Mouse (Mus musculus): ENCODE data around the gene Slc51b. TPM values are rescaled to one million over a fixed set of nuclear protein-coding genes. Genes with fewer than 3 reads are reported as not detected.

Slc51b gene
- total and polyA plus RNA-seq, 3 experiments = not detected

- TF ChIP-seq ETS1 (conservative IDR thresholded peaks at IDR 0.05; ENCODE audit: low read depth, low read length) = no peak
Measured at GRCm38 (mm10) chr9:65434140-65434539, 11.4 kb upstream of the Slc51b start (continued).

GRCm38 (mm10) chr9:65432236-65432635 is 9.5 kb upstream of the Slc51b start:
- dilution Hi-C loops (cut with MboI; ENCODE audit: extremely low pct_ligation_motif_present, extremely low pct_unique_long_range_greater_than_20kb, low sequenced_read_pairs) (no loop called here), in situ Hi-C loops (cut with MboI; ENCODE audit: low pct_ligation_motif_present, low pct_unique_long_range_greater_than_20kb, low sequenced_read_pairs) (no loop called here)
- no peak overlapping the region for H3K9ac ChIP-seq (ENCODE audit: insufficient read depth, low read depth)
- H3K4me1 ChIP-seq (ENCODE audit: control insufficient read depth in 1 of 2, insufficient read depth in 2 of 2) = peaks cover 0 to 15% of the 10 kb centered on the region in 2 experiments; a peak in 2 of 4 replicates
- peaks cover 7% of the 10 kb centered on the region for H3K79me2 ChIP-seq (replicated peaks; ENCODE audit: control insufficient read depth, extremely low read depth, insufficient read depth, poor library complexity, severe bottlenecking)
- H3K36me3 ChIP-seq (replicated peaks in 1 of 2; ENCODE audit: control insufficient read depth in 1 of 2, insufficient read depth in 1 of 2, low read length in 1 of 2) = no peaks in the 10 kb centered on the region
- DNase-seq (ENCODE audit: extremely low read depth) = peak; percentile 84
- peaks cover 1% of the 10 kb centered on the region for H3K27me3 ChIP-seq (replicated peaks)
- TF ChIP-seq BHLHE40 (IDR thresholded peaks at IDR 0.05; ENCODE audit: low read depth, low read length) (no peak), ETS1 (conservative IDR thresholded peaks at IDR 0.05; ENCODE audit: low read depth, low read length) (no peak), NRF1 (IDR thresholded peaks at IDR 0.05; ENCODE audit: low read depth, low read length) (no peak), SMC3 (IDR thresholded peaks at IDR 0.05; ENCODE audit: low read depth, low read length) (peak; percentile 81), JUN (IDR thresholded peaks at IDR 0.05; ENCODE audit: insufficient read depth, low read depth, low read length) (no peak), CTCF (conservative IDR thresholded peaks at IDR 0.05 in 1 of 2, IDR thresholded peaks at IDR 0.05 in 1 of 2; ENCODE audit: low read depth in 2 of 2, low read length in 2 of 2) (peak; percentile 89 to 92), ZKSCAN1 (IDR thresholded peaks at IDR 0.05; ENCODE audit: borderline replicate concordance, low read depth, low read length) (no peak), RAD21 (IDR thresholded peaks at IDR 0.05; ENCODE audit: low read depth, low read length) (peak; percentile 83)
- H3K4me2 ChIP-seq (ENCODE audit: insufficient read depth, low read depth, poor library complexity, severe bottlenecking) = no peak overlapping the region
- H3K27ac ChIP-seq (ENCODE audit: insufficient read depth, low read depth) = no peak overlapping the region
- peaks cover 3% of the 10 kb centered on the region for H3K9me3 ChIP-seq (replicated peaks; ENCODE audit: low read length)
- H3K4me3 ChIP-seq (replicated peaks in 1 of 3; ENCODE audit: low read depth in 2 of 3, low read length in 2 of 3, poor library complexity in 1 of 3) = no peak overlapping the region

- peaks cover 1% of the 10 kb centered on the region for H3K27me3 ChIP-seq (replicated peaks)
- H3K4me3 ChIP-seq (replicated peaks in 1 of 3; ENCODE audit: low read depth in 2 of 3, low read length in 2 of 3, poor library complexity in 1 of 3) = no peak overlapping the region
- peaks cover 0 to 10% of the 10 kb centered on the region in 2 experiments; a peak in 2 of 4 replicates for H3K4me1 ChIP-seq (ENCODE audit: control insufficient read depth in 1 of 2, insufficient read depth in 2 of 2)
- H3K9me3 ChIP-seq (replicated peaks; ENCODE audit: low read length) = peaks cover 3% of the 10 kb centered on the region
- H3K4me2 ChIP-seq (ENCODE audit: insufficient read depth, low read depth, poor library complexity, severe bottlenecking) = no peak overlapping the region
- dilution Hi-C loops (cut with MboI; ENCODE audit: extremely low pct_ligation_motif_present, extremely low pct_unique_long_range_greater_than_20kb, low sequenced_read_pairs) (no loop called here), in situ Hi-C loops (cut with MboI; ENCODE audit: low pct_ligation_motif_present, low pct_unique_long_range_greater_than_20kb, low sequenced_read_pairs) (no loop called here)
- no peak for DNase-seq (ENCODE audit: extremely low read depth)
- no peaks in the 10 kb centered on the region for H3K79me2 ChIP-seq (replicated peaks; ENCODE audit: control insufficient read depth, extremely low read depth, insufficient read depth, poor library complexity, severe bottlenecking)
- no peak for TF ChIP-seq MAFK (IDR thresholded peaks at IDR 0.05; ENCODE audit: insufficient replicate concordance, low read length)
- TF ChIP-seq MXI1 (IDR thresholded peaks at IDR 0.05; ENCODE audit: low read depth, low read length) = no peak
- no peak for TF ChIP-seq CHD2 (IDR thresholded peaks at IDR 0.05; ENCODE audit: low read length)
- TF ChIP-seq MAZ (IDR thresholded peaks at IDR 0.05; ENCODE audit: low read depth, low read length) = no peak
- no peak for TF ChIP-seq USF1 (IDR thresholded peaks at IDR 0.05; ENCODE audit: low read depth, low read length)
- no peak for TF ChIP-seq KAT2A (IDR thresholded peaks at IDR 0.05; ENCODE audit: insufficient replicate concordance, low read length)
- TF ChIP-seq NRF1 (IDR thresholded peaks at IDR 0.05; ENCODE audit: low read depth, low read length) = no peak
- H3K27ac ChIP-seq (ENCODE audit: insufficient read depth, low read depth) = no peak overlapping the region
- no peaks in the 10 kb centered on the region for H3K36me3 ChIP-seq (replicated peaks in 1 of 2; ENCODE audit: control insufficient read depth in 1 of 2, insufficient read depth in 1 of 2, low read length in 1 of 2)
- H3K9ac ChIP-seq (ENCODE audit: insufficient read depth, low read depth) = no peak overlapping the region
Measured at GRCm38 (mm10) chr9:65430921-65431320, 8.2 kb upstream of the Slc51b start.
